Mouse (Mus musculus) heart, postnatal 0 days (tissue): ENCODE results near the gene 4930505A04Rik.

ENCODE experiments used
- CTCF ChIP-seq: IDR thresholded peaks from 2 replicates; pipeline ENCODE4 v1.5.1; 2016; ENCODE audit warnings: antibody characterized with exemption, control low read depth, low read depth
- EP300 ChIP-seq: IDR thresholded peaks from 2 replicates; pipeline ENCODE4 v1.6.1; 2016; ENCODE audit warnings: antibody characterized with exemption, low read depth

DNA sequence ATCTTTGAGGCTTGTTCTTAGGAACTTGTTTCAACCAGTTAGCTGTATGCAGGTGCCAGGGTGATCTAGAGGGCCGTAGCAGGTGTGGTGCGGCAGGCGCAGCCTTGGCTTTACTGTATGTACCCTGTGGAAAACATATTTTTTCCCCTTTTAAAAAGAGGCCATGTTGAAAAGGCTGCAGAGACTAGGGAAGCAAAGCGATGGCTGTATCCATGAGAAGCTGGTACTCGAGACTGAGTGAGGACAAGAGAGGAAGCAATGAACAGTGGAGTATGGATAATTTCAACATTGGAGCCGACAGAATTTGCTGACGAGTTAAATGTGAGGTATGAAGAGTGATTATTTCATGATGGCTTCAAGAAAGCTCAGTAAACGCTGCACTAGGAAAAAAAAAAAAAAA, 440 bp downstream of the 4930505A04Rik start:
- TF ChIP-seq CTCF (no peak), EP300 (no peak)
